Mouse (Mus musculus) forebrain, embryonic 10.5 days (tissue): ENCODE measurements around the gene Tbc1d10c. TPM values are rescaled to one million over a fixed set of nuclear protein-coding genes. Genes with fewer than 3 reads are reported as not detected.

Experiments used
- DNase-seq: peaks from one replicate; pipeline ENCODE4 v3.0.0-alpha.2; 2017; ENCODE audit warnings: low spot score; ENCODE audit errors: extremely low spot score
- H3K27ac ChIP-seq: fragments of 300-500 bp; sonication (generic); 2 replicates; pipeline ENCODE4 v1.5.1; 2016; ENCODE audit warnings: mild to moderate bottlenecking
- H3K27me3 ChIP-seq: fragments of 300-500 bp; sonication (generic); 2 replicates; pipeline ENCODE4 v1.6.1; 2016; ENCODE audit warnings: mild to moderate bottlenecking; ENCODE audit not compliant: poor library complexity, severe bottlenecking
- H3K36me3 ChIP-seq: fragments of 300-500 bp; sonication (generic); replicated peaks from 2 replicates; pipeline ENCODE4 v1.6.1; 2016; ENCODE audit warnings: mild to moderate bottlenecking, moderate library complexity
- H3K4me1 ChIP-seq: fragments of 300-500 bp; sonication (generic); 2 replicates; pipeline ENCODE4 v1.6.1; 2016
- H3K4me3 ChIP-seq: fragments of 300-500 bp; sonication (generic); 2 replicates; pipeline ENCODE4 v1.5.1; 2016; ENCODE audit warnings: mild to moderate bottlenecking, moderate library complexity
- H3K9me3 ChIP-seq: fragments of 300-500 bp; sonication (generic); 2 replicates; pipeline ENCODE4 v1.6.1; 2016; ENCODE audit warnings: mild to moderate bottlenecking, moderate library complexity
- WGBS: fragments of 180-500 bp; shearing (Covaris S2); methylation state at CpG from one replicate; pipeline ENCODE4 v1.1.7; 2016; 5-methylcytosine and 5-hydroxymethylcytosine counted together
- polyA plus RNA-seq: library from polyadenylated mRNA; unstranded; fragments of >200 nt; fragmentation: Nextera tagmentation; extraction: Ambion mirVana; gene quantifications from 2 replicates; pipeline ENCODE4 v1.2.1, GENCODE M21; 2016

The Tbc1d10c gene
- polyA plus RNA-seq, 1 experiment from 2014 or later: 0.43 TPM

DNA sequence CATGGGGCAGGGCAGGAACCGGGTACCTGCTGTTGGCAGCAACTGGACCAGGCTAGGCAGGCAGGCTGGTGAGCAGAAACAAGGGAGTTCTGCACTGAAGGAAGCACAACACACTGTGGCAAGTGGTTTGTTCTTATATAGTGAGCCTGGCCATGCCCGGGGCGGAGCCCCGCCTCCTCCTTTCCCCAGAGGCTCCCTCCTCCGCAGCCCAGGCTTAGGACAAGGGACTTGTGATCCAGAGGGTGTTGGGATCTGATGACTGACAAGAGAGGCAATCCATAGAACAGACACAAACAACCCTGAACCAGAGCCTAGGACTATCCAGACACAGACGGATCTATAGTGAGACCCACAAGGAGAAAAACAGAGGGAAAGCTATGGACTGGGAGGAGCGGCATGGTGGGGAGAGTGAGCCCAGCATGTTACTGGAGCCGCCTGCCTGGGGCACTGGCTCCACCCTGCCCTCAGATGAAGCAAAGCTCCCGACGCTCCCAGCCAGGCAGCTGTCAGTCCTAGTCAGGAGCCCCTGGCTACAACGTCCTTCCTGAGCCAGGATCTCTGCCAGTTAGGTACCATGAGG, 15.6 kb downstream of the Tbc1d10c start, which contains the start of gene Carns1:
Carns1 (minus strand) TSS at position 112 of the 580 bp plus-strand sequence.
- no peak for DNase-seq
- no peaks in the 10 kb centered on the region for H3K36me3 ChIP-seq
- peak within 1 kb of the TSS; percentile 62 for H3K27ac ChIP-seq
- WGBS: 4% methylated on average over 11 of the region's 11 CpGs
- peak within 1 kb of the TSS; percentile 31 for H3K4me3 ChIP-seq
- H3K27me3 ChIP-seq: peaks cover 40% of the 10 kb centered on the region
- H3K9me3 ChIP-seq: no peaks in the 10 kb centered on the region
- H3K4me1 ChIP-seq: peaks cover 28% of the 10 kb centered on the region

DNA sequence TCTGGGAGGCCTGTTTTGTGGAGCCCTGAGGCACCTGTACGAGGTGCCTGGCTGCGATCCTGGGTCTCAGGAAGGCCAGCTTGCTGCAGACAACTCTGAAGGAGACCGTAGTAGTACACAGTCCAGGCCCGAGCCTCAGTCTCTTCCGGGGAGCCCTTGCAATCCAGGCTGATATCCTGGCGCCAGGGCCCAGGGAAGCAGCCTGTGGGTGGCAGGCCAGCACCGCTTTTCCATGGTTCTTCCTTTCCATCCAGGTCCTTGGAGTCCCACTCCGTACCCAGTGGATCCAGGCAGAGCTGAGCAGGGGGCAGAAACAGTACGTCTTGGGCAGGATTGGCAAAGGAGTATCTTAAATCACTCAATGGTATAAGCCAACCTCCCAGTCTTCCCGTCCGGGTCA, 18.2 kb downstream of the Tbc1d10c start:
- Histone ChIP-seq H3K4me3 (no peak overlapping the region), H3K9me3 (no peaks in the 10 kb centered on the region), H3K27ac (no peak overlapping the region), H3K36me3 (no peaks in the 10 kb centered on the region), H3K27me3 (peaks cover 44% of the 10 kb centered on the region), H3K4me1 (peaks cover 39% of the 10 kb centered on the region)
- DNase-seq: no peak
- WGBS: 62% methylated on average over 11 of the region's 11 CpGs

DNA sequence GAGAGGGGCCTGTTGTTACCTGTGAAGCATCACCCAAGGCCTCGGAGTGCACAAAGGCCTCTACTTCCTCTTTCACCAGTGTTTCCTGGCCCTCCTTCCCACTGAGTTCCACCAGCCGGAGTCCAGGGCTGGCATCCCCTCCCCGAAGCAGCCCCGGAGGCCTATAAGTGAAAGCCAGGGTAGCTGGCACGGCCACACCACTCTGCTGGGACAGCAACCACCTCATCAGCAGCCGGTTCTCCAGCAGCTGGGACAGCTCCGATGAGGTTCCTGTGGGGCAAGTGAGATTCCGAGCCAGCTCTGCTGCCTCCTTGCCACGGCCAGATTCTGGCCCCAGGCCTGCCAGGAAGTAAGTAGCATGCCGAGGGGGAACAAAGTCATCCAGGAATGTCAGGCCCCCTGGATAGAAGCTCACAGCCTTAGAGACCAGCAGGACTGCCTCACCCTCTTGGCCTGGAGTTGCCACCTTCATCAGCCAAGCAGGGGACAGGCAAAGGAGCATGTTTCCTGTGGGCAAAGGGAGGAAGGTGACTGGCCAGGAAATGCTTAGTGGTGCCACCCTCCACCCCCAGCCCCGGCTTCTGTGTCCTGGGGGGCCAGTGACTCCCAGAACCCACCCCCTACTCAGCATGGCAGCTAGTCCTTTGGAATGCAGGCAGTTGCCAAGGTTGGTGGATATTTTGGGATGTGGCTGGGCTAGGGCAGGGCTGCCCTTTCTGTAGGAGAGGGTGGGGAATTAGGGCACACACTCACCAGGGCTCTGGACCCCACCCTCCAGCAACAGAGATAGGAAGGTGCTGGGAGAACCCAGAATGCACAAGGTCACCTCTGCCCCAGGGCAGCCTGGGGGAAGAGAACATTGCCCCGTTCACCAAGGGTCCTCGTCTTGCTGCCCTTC, 19.4 kb downstream of the Tbc1d10c start:
- Histone ChIP-seq H3K27ac (peak overlapping the region; percentile 37; the same call in 1 of the 2 replicates), H3K27me3 (peaks cover 40% of the 10 kb centered on the region), H3K4me3 (peak overlapping the region; percentile 8; the same call in 1 of the 2 replicates), H3K36me3 (no peaks in the 10 kb centered on the region), H3K4me1 (peaks cover 39% of the 10 kb centered on the region), H3K9me3 (no peaks in the 10 kb centered on the region)
- WGBS: 77% methylated on average over 13 of the region's 13 CpGs
- DNase-seq: no peak

DNA sequence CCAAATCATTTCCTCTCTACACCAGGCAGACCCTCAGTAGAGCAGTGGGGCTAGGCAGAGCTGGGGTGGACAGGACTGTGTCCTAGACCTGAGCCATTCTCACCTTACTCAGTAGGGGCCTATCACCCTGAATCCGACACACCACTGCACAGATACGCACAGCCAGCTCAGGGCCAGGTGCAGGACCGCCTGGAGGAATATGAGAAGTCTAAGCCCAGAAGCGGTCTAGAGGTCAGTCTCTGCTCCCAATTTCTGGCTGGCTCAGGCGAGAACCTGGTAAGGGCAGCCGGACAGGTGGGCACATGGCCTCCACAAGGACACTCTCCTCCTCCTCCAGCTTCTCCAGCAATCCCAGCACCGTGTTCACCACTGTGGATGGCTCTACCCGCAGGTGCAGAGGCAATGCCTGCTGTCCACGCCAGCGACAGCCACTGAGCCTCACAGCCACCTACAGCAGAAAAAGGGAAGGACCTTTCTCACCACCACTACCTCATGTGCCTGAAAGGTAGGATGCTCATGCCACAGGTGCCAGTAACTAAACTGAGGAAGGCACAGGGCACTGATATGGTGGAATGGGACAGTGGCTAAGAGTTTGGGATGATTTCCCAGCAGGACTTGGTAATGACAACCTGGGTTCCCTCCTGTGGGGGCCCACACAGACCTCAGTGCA, 20.2 kb downstream of the Tbc1d10c start:
- peaks cover 33% of the 10 kb centered on the region for H3K27me3 ChIP-seq
- peak overlapping the region; percentile 8; the same call in 1 of the 2 replicates for H3K4me3 ChIP-seq
- WGBS: 84% methylated on average over 10 of the region's 10 CpGs
- DNase-seq: no peak
- peak overlapping the region; percentile 37; the same call in 1 of the 2 replicates for H3K27ac ChIP-seq
- no peaks in the 10 kb centered on the region for H3K9me3 ChIP-seq
- peaks cover 37% of the 10 kb centered on the region for H3K4me1 ChIP-seq
- H3K36me3 ChIP-seq: no peaks in the 10 kb centered on the region

DNA sequence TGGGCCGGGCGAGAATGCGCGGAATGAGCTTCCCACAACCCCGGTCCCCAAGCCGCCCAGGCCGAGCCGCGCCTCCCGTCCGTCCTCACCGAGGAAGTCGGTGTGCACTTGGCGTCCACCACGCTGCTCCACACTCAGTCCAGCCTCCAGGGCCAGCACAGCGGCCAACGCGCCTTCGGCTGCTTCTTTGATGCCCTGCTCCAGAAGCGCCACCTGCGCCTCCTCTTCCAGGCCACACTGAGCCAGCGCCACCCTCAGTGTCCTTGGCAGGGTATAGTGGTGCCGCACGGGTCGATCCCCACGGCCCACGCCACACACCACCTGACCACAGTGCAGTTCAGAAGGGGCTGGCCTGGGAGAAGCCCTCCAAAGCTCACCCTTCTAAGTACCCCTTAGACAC, 21.3 kb downstream of the Tbc1d10c start:
- H3K4me3 ChIP-seq: peak overlapping the region; percentile 57
- H3K4me1 ChIP-seq: peaks cover 27% of the 10 kb centered on the region
- peaks cover 28% of the 10 kb centered on the region; the same call in 1 of the 2 replicates for H3K27me3 ChIP-seq
- no peaks in the 10 kb centered on the region for H3K36me3 ChIP-seq
- WGBS: 11% methylated on average over 26 of the region's 27 CpGs
- H3K9me3 ChIP-seq: no peaks in the 10 kb centered on the region
- no peak for DNase-seq
- H3K27ac ChIP-seq: peak overlapping the region; percentile 91

DNA sequence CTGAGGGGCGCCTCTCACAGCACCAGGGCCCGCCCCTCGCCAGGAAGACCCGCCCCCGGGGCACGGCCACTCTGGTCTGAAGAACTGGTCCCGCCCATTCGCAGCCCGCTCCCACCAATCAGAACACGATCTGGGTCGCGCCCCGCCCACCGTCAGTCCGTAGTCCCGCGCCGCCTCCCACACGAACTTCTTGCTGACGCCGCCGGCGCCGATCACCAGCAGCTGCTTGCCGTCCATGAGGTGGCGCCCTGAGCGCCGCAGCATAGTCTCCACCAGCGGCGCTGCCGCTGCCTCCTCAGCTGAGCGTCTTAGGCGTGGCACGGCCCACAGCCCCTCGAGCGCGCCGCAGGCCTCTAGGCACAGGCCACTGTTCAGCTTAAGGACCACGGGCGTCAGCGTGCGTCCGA, 21.7 kb downstream of the Tbc1d10c start:
- H3K9me3 ChIP-seq: no peaks in the 10 kb centered on the region
- H3K4me3 ChIP-seq: peak overlapping the region; percentile 57
- H3K27ac ChIP-seq: peak overlapping the region; percentile 91
- H3K36me3 ChIP-seq: no peaks in the 10 kb centered on the region
- peaks cover 24% of the 10 kb centered on the region; the same call in 1 of the 2 replicates for H3K27me3 ChIP-seq
- DNase-seq: peak; percentile 100
- peaks cover 27% of the 10 kb centered on the region for H3K4me1 ChIP-seq
- WGBS: under 1% methylated on average over 43 of the region's 43 CpGs

DNA sequence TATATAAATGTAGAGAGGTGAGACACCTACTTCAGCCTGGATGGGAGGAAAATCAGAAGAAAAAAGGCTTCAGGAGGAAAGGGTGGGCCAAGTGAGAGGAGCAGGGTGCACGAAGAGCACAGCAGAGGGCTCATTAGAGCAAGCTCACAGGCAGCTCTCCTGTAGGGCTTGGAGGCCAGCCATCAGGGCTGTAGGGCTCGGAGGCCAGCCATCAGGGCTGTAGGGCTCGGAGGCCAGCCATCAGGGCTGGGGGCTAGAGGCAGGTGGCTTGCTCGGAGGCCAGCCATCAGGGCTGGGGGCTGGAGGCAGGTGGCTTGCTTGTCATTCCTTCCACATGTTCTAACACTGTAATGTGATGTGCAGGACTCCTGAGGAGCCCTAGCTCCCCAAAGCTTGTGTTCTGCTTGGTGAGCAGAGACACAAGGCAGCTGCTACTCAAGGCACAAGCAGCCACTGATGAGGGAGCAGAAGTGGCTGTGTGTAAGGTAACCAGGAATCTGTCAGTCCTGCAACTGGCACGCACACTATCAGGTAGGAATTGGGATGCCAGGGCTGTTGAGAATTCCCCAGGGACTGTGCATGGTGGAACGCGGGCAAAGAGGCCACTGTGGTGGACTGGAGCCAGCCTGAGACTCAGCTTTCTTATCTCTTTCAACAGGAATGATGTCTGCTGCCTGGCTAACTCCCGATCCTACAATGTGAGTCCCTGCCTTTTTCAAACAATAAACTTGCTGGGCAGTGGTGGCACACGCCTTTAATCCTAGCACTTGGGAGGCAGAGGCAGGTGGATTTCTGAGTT, 24.2 kb downstream of the Tbc1d10c start:
- Histone ChIP-seq H3K9me3 (no peaks in the 10 kb centered on the region), H3K4me3 (no peak overlapping the region), H3K27ac (no peak overlapping the region), H3K36me3 (no peaks in the 10 kb centered on the region), H3K4me1 (peaks cover 42% of the 10 kb centered on the region), H3K27me3 (peaks cover 18% of the 10 kb centered on the region; the same call in 1 of the 2 replicates)
- 85% methylated on average over 9 of the region's 9 CpGs for WGBS
- DNase-seq: no peak

DNA sequence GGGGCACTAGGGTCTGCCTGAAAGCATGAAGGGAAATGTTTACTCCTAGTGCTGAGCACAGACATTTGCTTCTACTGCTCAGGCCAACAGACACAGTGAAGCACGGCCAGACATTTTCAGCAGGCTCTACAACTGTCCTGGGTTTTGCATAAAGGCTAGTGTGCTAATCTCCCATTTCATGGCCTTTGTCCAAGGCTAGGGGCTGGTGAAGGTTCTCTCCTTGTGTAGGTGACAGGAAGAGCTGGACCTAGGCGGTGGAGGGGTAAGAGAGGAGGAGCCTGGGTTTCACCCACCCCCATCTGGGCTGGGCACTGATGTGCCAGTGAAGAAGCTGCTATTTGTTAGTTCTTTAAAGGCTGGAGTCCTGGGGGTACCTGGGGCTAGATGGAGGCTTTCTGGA, 26.4 kb downstream of the Tbc1d10c start:
- Histone ChIP-seq H3K27me3 (no peaks in the 10 kb centered on the region), H3K27ac (no peak overlapping the region), H3K4me3 (no peak overlapping the region), H3K36me3 (peaks cover 17% of the 10 kb centered on the region), H3K4me1 (peaks cover 21% of the 10 kb centered on the region), H3K9me3 (no peaks in the 10 kb centered on the region)
- DNase-seq: no peak
- WGBS: 70% methylated on average over 2 of the region's 2 CpGs

DNA sequence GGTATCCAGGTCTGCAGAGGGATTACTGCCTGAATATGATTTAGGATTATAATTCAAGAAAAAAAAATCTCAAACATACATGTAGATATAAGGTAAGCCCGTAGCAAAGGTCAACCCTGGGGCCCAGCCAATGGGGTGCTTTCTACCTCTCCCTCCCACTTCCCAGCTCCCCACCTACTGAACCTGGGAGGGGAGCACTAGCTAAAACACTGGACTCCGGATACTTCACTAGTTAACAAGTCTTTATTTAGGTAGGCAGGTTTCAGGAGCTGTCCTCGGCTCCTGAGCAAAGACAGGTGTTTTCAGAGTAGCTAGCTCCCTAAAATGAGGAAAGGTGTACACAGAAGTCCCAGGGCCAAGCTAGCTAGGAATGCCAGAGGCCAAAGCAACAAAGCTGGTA, 27.0 kb downstream of the Tbc1d10c start:
- Histone ChIP-seq H3K36me3 (peaks cover 23% of the 10 kb centered on the region), H3K4me3 (peak overlapping the region; percentile 75; the same call in 1 of the 2 replicates), H3K9me3 (no peaks in the 10 kb centered on the region), H3K4me1 (peaks cover 17% of the 10 kb centered on the region), H3K27me3 (no peaks in the 10 kb centered on the region), H3K27ac (no peak overlapping the region)
- DNase-seq: no peak
- 89% methylated on average over 3 of the region's 3 CpGs for WGBS

DNA sequence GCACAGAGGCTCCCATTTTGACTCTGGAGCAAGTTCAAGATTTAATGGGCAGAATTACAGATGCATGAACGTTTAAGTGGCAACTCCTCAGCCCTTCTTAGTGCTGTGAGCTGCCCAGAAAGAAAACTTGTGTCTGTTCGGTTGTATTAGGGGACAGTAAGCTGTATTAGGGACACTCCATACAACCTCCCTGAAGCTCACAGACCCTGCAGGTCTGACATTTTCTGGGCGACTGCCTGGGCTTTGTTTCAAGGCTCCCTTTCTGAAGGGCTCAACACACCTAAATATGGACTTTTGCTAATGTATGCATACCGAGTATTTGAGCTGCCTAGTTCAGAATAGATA, 27.6 kb downstream of the Tbc1d10c start:
- Histone ChIP-seq H3K27me3 (no peaks in the 10 kb centered on the region), H3K27ac (peak overlapping the region; percentile 84), H3K9me3 (no peaks in the 10 kb centered on the region), H3K36me3 (peaks cover 29% of the 10 kb centered on the region), H3K4me1 (peaks cover 17% of the 10 kb centered on the region), H3K4me3 (peak overlapping the region; percentile 75)
- WGBS: 37% methylated on average over 4 of the region's 4 CpGs
- DNase-seq: no peak

DNA sequence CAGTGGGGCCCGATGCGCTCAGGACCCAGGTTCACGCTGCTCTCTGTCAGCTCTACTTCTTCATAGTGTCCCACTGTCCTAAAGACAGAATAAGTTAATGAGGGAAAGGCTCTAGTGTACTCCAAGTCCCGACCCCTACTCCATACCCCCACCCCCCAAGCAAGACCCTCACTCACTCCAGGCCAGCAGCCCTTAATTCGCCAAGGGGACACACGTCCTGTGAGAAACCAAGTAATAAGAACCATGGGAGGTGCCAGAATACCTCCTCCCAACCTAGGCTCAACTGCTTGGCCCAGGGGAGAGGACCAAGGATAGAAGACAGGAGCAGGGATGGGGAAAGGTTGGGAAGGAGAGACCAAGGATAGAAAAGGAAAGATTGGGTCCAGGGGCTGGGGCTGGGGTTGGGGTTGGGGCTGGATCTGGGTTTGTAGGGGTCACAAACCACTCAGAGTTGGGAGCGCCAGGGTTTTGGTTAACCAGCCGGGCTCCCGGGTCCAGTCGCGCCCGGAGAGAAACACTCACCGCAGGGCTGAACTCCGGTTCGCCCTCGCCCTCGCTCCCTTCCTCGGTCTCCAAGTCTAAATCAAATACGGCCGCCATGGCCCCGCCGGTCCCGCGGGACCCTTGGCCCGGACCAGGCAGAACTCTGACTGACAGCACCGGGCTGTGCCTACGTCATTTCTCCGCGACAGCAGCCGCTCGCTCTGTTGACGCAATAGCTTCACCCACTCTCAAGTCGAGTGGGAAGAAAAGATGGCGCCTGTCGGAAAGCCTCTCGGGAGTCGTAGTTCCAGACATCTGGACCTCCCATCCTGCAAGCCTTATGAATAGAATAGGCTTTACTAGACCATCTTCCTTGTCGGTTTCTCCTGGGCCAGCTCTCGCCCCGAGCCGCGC, 28.2 kb downstream of the Tbc1d10c start, which contains the start of gene Rps6kb2:
Rps6kb2 (minus strand) TSS at position 709 of the 897 bp plus-strand sequence.
- peak within 1 kb of the TSS; percentile 75 for H3K4me3 ChIP-seq
- peaks cover 17% of the 10 kb centered on the region for H3K4me1 ChIP-seq
- peak; percentile 95 for DNase-seq
- WGBS: 6% methylated on average over 42 of the region's 42 CpGs
- H3K27me3 ChIP-seq: no peaks in the 10 kb centered on the region
- peaks cover 36% of the 10 kb centered on the region for H3K36me3 ChIP-seq
- H3K27ac ChIP-seq: peak within 1 kb of the TSS; percentile 84
- no peaks in the 10 kb centered on the region for H3K9me3 ChIP-seq
